Mouse (Mus musculus): ENCODE measurements at regions not wholly inside any gene's neighbourhood (a gene's known extent, or its start where the extent isn't known, plus 50 kb on each side); places are given as distances from the start of the nearest gene placed in this dataset.
A peak's percentile ranks its signal among the peaks of the same experiment; 100 is the strongest.

DNA sequence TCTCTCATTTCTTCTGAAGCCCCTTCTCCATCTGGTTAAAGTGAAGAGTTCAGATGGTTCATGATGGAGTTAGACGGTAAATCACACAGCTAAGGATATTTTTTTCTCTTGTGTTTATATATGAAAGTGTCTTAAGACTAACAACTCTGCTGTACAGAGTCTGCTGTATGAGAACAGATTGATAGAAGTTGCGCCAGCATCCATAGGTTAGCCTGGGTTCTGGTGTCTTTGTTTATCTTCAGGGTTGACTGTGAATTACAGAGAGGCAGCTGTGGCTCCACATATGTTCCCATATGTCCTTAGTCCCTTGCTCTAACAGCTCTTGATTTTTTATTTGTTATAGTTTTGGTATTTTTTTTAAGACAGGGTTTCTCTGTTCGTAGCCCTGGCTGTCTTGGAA is 334.9 kb upstream of the Api5 start:
- Histone ChIP-seq H3K27ac (ENCODE audit: low read length) (no peak overlapping the region; the same call in 1 of the 2 replicates), H3K4me3 (ENCODE audit: low read depth, low read length) (no peak overlapping the region), H3K4me1 (ENCODE audit: control insufficient read depth, insufficient read depth, low read length) (no peaks in the 10 kb centered on the region), H3K27me3 (ENCODE audit: control insufficient read depth, insufficient read depth, low read depth, low read length) (no peaks in the 10 kb centered on the region), H3K9ac (ENCODE audit: low read depth, low read length) (no peak overlapping the region), H3K9me3 (replicated peaks; ENCODE audit: control insufficient read depth, low read length, poor library complexity, severe bottlenecking) (no peaks in the 10 kb centered on the region), H3K36me3 (ENCODE audit: control insufficient read depth, insufficient read depth, low read length) (no peaks in the 10 kb centered on the region), H3K4me2 (ENCODE audit: low read length) (no peak overlapping the region)
- WGBS = 87% methylated on average over 3 of the region's 3 CpGs
- ATAC-seq = no peak

DNA sequence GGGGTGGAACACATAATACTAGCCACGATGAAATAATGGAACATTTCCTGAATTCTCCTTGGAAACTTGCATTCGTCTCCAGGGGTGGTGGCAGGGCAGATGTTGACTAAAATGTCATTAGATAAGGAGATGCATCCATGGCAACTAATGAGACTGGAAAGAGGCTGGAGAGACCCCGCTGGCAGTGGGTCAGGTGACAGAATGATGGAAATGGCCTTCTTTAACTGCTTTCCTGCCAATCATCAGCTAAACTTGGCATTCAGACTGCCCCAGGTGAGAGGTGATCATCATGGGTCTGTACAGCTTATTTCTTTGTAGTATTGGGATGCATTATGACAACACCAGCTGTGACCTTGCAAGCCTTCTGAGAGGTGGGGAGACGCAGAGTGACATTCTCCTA is 334.3 kb upstream of the Api5 start:
- 39% methylated on average over 4 of the region's 4 CpGs for WGBS
- H3K4me1 ChIP-seq (ENCODE audit: control insufficient read depth, insufficient read depth, low read length) = no peaks in the 10 kb centered on the region
- peak; percentile 25; the same call in 1 of the 2 replicates for ATAC-seq
- no peak overlapping the region for H3K9ac ChIP-seq (ENCODE audit: low read depth, low read length)
- H3K9me3 ChIP-seq (replicated peaks; ENCODE audit: control insufficient read depth, low read length, poor library complexity, severe bottlenecking) = no peaks in the 10 kb centered on the region
- H3K4me3 ChIP-seq (ENCODE audit: low read depth, low read length) = no peak overlapping the region
- H3K27me3 ChIP-seq (ENCODE audit: control insufficient read depth, insufficient read depth, low read depth, low read length) = no peaks in the 10 kb centered on the region
- H3K36me3 ChIP-seq (ENCODE audit: control insufficient read depth, insufficient read depth, low read length) = no peaks in the 10 kb centered on the region
- H3K4me2 ChIP-seq (ENCODE audit: low read length) = no peak overlapping the region
- no peak overlapping the region; the same call in 1 of the 2 replicates for H3K27ac ChIP-seq (ENCODE audit: low read length)

DNA sequence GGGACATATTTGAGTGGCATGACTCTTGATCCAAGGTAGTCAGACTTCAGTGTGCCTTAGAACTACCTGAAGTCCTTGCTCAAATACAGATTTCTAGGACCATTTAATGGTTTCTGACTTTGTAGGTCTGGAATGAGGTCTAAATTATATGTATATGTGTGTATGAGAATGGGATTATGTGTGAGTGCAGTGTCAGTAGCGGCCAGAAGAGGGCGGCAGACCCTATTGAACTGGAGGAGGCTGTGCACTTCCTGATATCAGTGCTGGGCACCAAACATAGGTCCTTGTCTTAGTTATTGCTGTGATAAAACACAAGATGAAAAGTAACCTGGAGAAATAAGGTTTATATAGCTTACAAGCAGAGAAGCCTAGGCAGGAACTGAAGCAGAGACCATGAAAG is 328.6 kb upstream of the Api5 start:
- H3K9ac ChIP-seq (ENCODE audit: low read depth, low read length) = no peak overlapping the region
- 89% methylated on average over 2 of the region's 2 CpGs for WGBS
- no peak for ATAC-seq
- H3K27me3 ChIP-seq (ENCODE audit: control insufficient read depth, insufficient read depth, low read depth, low read length) = no peaks in the 10 kb centered on the region
- H3K9me3 ChIP-seq (replicated peaks; ENCODE audit: control insufficient read depth, low read length, poor library complexity, severe bottlenecking) = no peaks in the 10 kb centered on the region
- peaks cover 5% of the 10 kb centered on the region for H3K4me1 ChIP-seq (ENCODE audit: control insufficient read depth, insufficient read depth, low read length)
- H3K36me3 ChIP-seq (ENCODE audit: control insufficient read depth, insufficient read depth, low read length) = no peaks in the 10 kb centered on the region
- H3K27ac ChIP-seq (ENCODE audit: low read length) = no peak overlapping the region
- no peak overlapping the region for H3K4me3 ChIP-seq (ENCODE audit: low read depth, low read length)
- H3K4me2 ChIP-seq (ENCODE audit: low read length) = no peak overlapping the region

DNA sequence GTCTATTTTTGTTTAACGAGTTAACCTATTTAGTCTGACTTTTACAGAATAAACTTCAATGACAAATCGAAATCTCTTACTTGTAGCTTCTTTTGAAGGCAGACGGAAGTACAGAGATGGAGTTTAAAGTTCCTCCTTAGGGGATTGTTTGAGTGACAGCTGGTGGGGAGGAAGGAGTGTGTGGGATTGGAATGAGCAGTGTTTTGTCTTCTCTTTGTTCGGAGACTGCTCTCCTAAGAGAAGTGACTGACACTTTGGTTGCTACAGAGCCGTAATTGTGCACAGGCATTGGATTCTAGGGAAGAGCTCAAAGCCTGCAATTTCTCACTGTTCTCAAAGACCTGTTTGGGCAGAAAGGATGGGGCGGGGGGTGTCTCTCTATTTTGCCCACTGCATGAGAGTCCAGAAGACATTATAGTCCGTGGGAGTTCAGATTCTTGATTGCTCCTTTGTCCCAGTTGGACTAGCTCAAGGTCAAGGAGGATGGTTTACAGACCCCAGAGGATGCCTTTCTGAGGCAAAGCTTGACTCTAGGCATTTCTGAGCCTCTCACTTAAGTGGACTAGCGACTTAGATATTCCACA is 327.0 kb upstream of the Api5 start:
- H3K27me3 ChIP-seq (ENCODE audit: control insufficient read depth, insufficient read depth, low read depth, low read length) = no peaks in the 10 kb centered on the region

DNA sequence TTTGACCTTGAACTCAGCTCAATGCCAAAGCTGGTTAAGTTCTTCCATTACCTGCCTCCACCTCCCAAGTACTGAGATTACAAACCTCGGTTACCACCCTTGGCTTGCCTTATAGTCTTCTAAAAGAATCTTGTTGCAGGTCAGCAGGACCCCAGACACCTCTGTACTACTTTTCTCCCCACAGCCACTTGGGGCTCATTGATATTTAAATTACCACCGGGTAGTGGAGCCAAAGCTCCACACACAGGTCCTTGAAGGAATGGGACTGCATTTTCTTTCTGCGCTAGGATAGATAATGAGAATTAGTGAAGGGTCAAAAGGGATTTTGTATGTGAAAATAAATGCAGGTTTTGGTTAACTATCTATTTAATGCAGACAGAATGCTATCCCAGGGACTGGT is 326.5 kb upstream of the Api5 start:
- Histone ChIP-seq H3K36me3 (ENCODE audit: control insufficient read depth, insufficient read depth, low read length) (no peaks in the 10 kb centered on the region), H3K9me3 (replicated peaks; ENCODE audit: control insufficient read depth, low read length, poor library complexity, severe bottlenecking) (no peaks in the 10 kb centered on the region), H3K4me1 (ENCODE audit: control insufficient read depth, insufficient read depth, low read length) (peaks cover 5% of the 10 kb centered on the region), H3K4me2 (ENCODE audit: low read length) (no peak overlapping the region), H3K9ac (ENCODE audit: low read depth, low read length) (no peak overlapping the region), H3K27me3 (ENCODE audit: control insufficient read depth, insufficient read depth, low read depth, low read length) (no peaks in the 10 kb centered on the region), H3K27ac (ENCODE audit: low read length) (no peak overlapping the region), H3K4me3 (ENCODE audit: low read depth, low read length) (no peak overlapping the region)
- ATAC-seq = no peak
- 6% methylated on average over 3 of the region's 3 CpGs for whole genome bisulfite sequencing

More for the DNA sequence above, 327.0 kb upstream of the Api5 start:
- ATAC-seq = peak; percentile 79
- Histone ChIP-seq H3K4me3 (ENCODE audit: low read depth, low read length) (no peak overlapping the region), H3K4me2 (ENCODE audit: low read length) (peak overlapping the region; percentile 1; the same call in 1 of the 2 replicates), H3K4me1 (ENCODE audit: control insufficient read depth, insufficient read depth, low read length) (peaks cover 5% of the 10 kb centered on the region), H3K9me3 (replicated peaks; ENCODE audit: control insufficient read depth, low read length, poor library complexity, severe bottlenecking) (no peaks in the 10 kb centered on the region), H3K27ac (ENCODE audit: low read length) (0 out of 2 replicates have a peak overlapping the region, but pooled peaks have one; percentile 43), H3K9ac (ENCODE audit: low read depth, low read length) (no peak overlapping the region), H3K36me3 (ENCODE audit: control insufficient read depth, insufficient read depth, low read length) (no peaks in the 10 kb centered on the region)
- WGBS = 6% methylated on average over 8 of the region's 8 CpGs

DNA sequence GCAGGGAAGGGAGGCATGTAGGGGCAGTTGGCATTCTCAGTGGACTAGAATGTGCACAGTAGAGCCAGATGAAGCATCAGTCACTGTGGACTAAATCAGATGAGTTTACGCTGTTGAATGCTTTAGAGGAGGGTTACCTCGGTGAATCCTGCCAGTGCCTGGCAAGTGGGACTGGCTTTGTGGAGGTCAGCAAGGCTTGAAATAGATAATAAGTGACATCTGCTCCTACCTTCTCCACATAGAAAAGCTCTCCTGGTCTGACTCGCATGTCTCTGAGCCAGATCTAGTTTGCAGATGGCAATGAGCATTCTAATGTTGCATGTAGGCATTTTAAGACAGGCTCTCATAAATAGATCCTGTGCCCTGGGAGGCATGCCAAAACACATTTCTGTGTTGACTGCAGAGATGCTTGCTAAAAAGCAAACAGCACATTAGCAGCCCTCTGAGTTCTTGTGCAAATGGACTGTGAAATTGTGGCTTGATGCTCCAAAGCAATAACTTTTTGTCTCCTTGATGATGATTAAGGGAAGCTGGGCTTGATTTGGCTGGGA is 310.3 kb upstream of the Api5 start:
- Histone ChIP-seq H3K9ac (ENCODE audit: low read depth, low read length) (no peak overlapping the region), H3K27me3 (ENCODE audit: control insufficient read depth, insufficient read depth, low read depth, low read length) (no peaks in the 10 kb centered on the region), H3K36me3 (ENCODE audit: control insufficient read depth, insufficient read depth, low read length) (no peaks in the 10 kb centered on the region), H3K27ac (ENCODE audit: low read length) (no peak overlapping the region), H3K4me1 (ENCODE audit: control insufficient read depth, insufficient read depth, low read length) (no peaks in the 10 kb centered on the region), H3K9me3 (replicated peaks; ENCODE audit: control insufficient read depth, low read length, poor library complexity, severe bottlenecking) (no peaks in the 10 kb centered on the region), H3K4me3 (ENCODE audit: low read depth, low read length) (no peak overlapping the region), H3K4me2 (ENCODE audit: low read length) (no peak overlapping the region)
- ATAC-seq = no peak
- WGBS = 94% methylated on average over 3 of the region's 3 CpGs

DNA sequence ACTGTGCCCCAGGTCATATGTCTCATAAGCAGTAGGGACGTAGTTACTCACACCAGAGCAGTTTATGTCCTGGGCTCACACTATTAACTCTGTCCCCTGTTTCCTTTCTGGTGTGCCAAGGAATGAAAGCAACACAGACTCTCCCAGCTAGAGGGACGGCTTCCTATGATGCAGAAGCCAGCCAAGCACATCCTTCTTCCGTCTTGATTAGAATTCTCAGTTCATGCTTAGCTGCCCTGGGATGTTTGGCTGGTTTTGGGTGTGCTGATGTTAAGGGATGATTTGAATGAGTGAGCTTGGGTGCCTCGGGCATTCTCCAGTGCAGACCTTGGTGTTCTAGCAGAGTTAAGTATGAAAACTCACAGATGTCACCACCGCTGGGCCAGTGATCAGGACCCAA is 291.9 kb upstream of the Api5 start:
- H3K4me2 ChIP-seq (ENCODE audit: low read length) = no peak overlapping the region
- 72% methylated on average over 5 of the region's 5 CpGs for WGBS
- no peaks in the 10 kb centered on the region for H3K4me1 ChIP-seq (ENCODE audit: control insufficient read depth, insufficient read depth, low read length)
- no peak overlapping the region for H3K9ac ChIP-seq (ENCODE audit: low read depth, low read length)
- ATAC-seq = no peak
- H3K4me3 ChIP-seq (ENCODE audit: low read depth, low read length) = no peak overlapping the region
- no peak overlapping the region for H3K27ac ChIP-seq (ENCODE audit: low read length)
- H3K36me3 ChIP-seq (ENCODE audit: control insufficient read depth, insufficient read depth, low read length) = no peaks in the 10 kb centered on the region
- H3K27me3 ChIP-seq (ENCODE audit: control insufficient read depth, insufficient read depth, low read depth, low read length) = no peaks in the 10 kb centered on the region
- H3K9me3 ChIP-seq (replicated peaks; ENCODE audit: control insufficient read depth, low read length, poor library complexity, severe bottlenecking) = no peaks in the 10 kb centered on the region

DNA sequence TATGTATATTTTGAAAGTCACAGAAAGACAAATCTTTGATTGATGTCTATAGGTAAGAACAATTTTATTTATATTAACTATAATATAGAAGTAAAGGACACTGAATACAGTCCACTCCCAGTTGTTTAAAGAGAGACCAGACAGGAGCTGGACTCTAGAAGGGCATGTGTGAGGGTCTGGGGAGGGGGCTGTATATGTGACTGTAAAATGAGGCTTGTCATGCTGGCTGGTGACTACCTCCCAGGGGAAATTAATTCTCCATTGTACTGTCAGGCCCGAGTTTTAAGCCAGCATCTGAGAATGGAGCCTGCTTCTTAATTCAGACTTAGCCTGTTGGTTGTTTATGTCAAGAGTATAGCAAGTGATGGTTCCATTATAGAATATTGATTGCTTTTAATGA is 261.4 kb upstream of the Api5 start:
- no peak overlapping the region for H3K4me3 ChIP-seq (ENCODE audit: low read depth, low read length)
- no peak overlapping the region for H3K4me2 ChIP-seq (ENCODE audit: low read length)
- no peaks in the 10 kb centered on the region for H3K36me3 ChIP-seq (ENCODE audit: control insufficient read depth, insufficient read depth, low read length)
- H3K27me3 ChIP-seq (ENCODE audit: control insufficient read depth, insufficient read depth, low read depth, low read length) = no peaks in the 10 kb centered on the region
- no peaks in the 10 kb centered on the region for H3K9me3 ChIP-seq (replicated peaks; ENCODE audit: control insufficient read depth, low read length, poor library complexity, severe bottlenecking)
- H3K27ac ChIP-seq (ENCODE audit: low read length) = no peak overlapping the region
- ATAC-seq = no peak
- H3K4me1 ChIP-seq (ENCODE audit: control insufficient read depth, insufficient read depth, low read length) = no peaks in the 10 kb centered on the region
- WGBS = 28% methylated on average over 1 of the region's 1 CpGs
- H3K9ac ChIP-seq (ENCODE audit: low read depth, low read length) = no peak overlapping the region

DNA sequence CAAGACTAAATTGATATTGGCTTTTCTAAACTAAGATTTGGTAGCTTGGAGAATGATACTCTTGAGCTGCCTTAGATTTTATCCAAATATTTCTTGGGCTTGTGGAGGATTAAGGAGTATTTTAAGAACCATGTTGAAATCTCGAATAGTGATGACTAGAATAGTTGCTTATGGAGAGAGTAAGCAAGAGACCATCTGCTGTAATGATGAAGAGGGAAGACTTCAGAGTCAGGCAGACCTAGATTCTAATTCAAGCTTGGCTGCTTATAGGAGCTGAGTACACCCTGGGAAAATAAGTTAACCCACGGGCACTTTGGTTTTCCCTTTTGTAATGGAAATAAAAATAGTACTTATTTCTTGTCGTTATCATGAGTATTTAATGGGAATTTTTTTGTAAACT is 257.3 kb upstream of the Api5 start:
- H3K4me2 ChIP-seq (ENCODE audit: low read length) = no peak overlapping the region
- no peak overlapping the region for H3K27ac ChIP-seq (ENCODE audit: low read length)
- H3K27me3 ChIP-seq (ENCODE audit: control insufficient read depth, insufficient read depth, low read depth, low read length) = no peaks in the 10 kb centered on the region
- H3K9ac ChIP-seq (ENCODE audit: low read depth, low read length) = no peak overlapping the region
- H3K36me3 ChIP-seq (ENCODE audit: control insufficient read depth, insufficient read depth, low read length) = no peaks in the 10 kb centered on the region
- H3K9me3 ChIP-seq (replicated peaks; ENCODE audit: control insufficient read depth, low read length, poor library complexity, severe bottlenecking) = no peaks in the 10 kb centered on the region
- no peaks in the 10 kb centered on the region for H3K4me1 ChIP-seq (ENCODE audit: control insufficient read depth, insufficient read depth, low read length)
- H3K4me3 ChIP-seq (ENCODE audit: low read depth, low read length) = no peak overlapping the region
- 77% methylated on average over 3 of the region's 3 CpGs for WGBS
- ATAC-seq = no peak

Measured in midbrain, embryonic 16.5 days (tissue).